Mouse (Mus musculus) embryonic fibroblast, embryonic 13.5 days (primary cell): ENCODE results near the gene Pde4dip. TPM values are rescaled to one million over a fixed set of nuclear protein-coding genes. Genes with fewer than 3 reads are reported as not detected.

ENCODE experiments used
- H3K27ac ChIP-seq: 2 replicates; pipeline ENCODE4 v1.5.1; 2012; ENCODE audit warnings: low read length, control low read depth, inconsistent platforms; ENCODE audit not compliant: insufficient read depth
- H3K4me1 ChIP-seq: 2 replicates; pipeline ENCODE4 v1.6.1; 2011; ENCODE audit warnings: low read length; ENCODE audit not compliant: control insufficient read depth, insufficient read depth
- H3K4me3 ChIP-seq: 2 replicates; pipeline ENCODE4 v1.5.1; 2011; ENCODE audit warnings: mild to moderate bottlenecking, control low read depth, low read length; ENCODE audit not compliant: insufficient read depth
- CTCF ChIP-seq: IDR thresholded peaks from 2 replicates; pipeline ENCODE4 v1.5.1; 2011; ENCODE audit warnings: mild to moderate bottlenecking, control low read depth, low read length, moderate library complexity, borderline replicate concordance; ENCODE audit not compliant: insufficient read depth
- POLR2A ChIP-seq: IDR thresholded peaks from 2 replicates; pipeline ENCODE4 v1.6.1; 2011; ENCODE audit warnings: low read depth, mild to moderate bottlenecking, control low read depth, low read length, moderate library complexity
- polyA plus RNA-seq: library from polyadenylated mRNA; stranded (reverse); fragments of >200 nt; gene quantifications from 2 replicates; pipeline ENCODE4 v1.2.4, GENCODE M21; 2011; ENCODE audit warnings: low read depth; ENCODE audit not compliant: missing spikeins, insufficient read length

The Pde4dip gene
- polyA plus RNA-seq, 1 experiment, result 43.1 TPM

GRCm38 (mm10) chr3:97930787-97931158, 42.3 kb upstream of the Pde4dip start:
- no peak for TF ChIP-seq POLR2A
- TF ChIP-seq CTCF, result no peak
- H3K4me1 ChIP-seq, result peaks cover 18% of the 10 kb centered on the region
- no peak overlapping the region for H3K4me3 ChIP-seq
- H3K27ac ChIP-seq, result no peak overlapping the region

- TF ChIP-seq CTCF (peak; percentile 30; the same call in 1 of the 2 replicates), POLR2A (no peak)
- H3K4me1 ChIP-seq, result peaks cover 18% of the 10 kb centered on the region
- H3K27ac ChIP-seq, result no peak overlapping the region
Measured at GRCm38 (mm10) chr3:97930141-97930786, 41.8 kb upstream of the Pde4dip start.

GRCm38 (mm10) chr3:97928968-97929858, 40.7 kb upstream of the Pde4dip start:
- Histone ChIP-seq H3K4me3 (no peak overlapping the region), H3K27ac (no peak overlapping the region), H3K4me1 (peaks cover 16% of the 10 kb centered on the region)
- no peak for TF ChIP-seq POLR2A
- no peak for TF ChIP-seq CTCF

More at GRCm38 (mm10) chr3:97930141-97930786, 41.8 kb upstream of the Pde4dip start:
- H3K4me3 ChIP-seq, result no peak overlapping the region

- H3K27ac ChIP-seq, result no peak overlapping the region
- no peak overlapping the region for H3K4me3 ChIP-seq
- H3K4me1 ChIP-seq, result peaks cover 8% of the 10 kb centered on the region
- TF ChIP-seq CTCF (no peak), POLR2A (no peak)
Measured at GRCm38 (mm10) chr3:97927322-97927721, 38.8 kb upstream of the Pde4dip start.

GRCm38 (mm10) chr3:97925246-97925645, 36.7 kb upstream of the Pde4dip start:
- no peak for TF ChIP-seq CTCF
- no peak for TF ChIP-seq POLR2A
- H3K27ac ChIP-seq, result no peak overlapping the region
- no peaks in the 10 kb centered on the region; the same call in 1 of the 2 replicates for H3K4me1 ChIP-seq
- H3K4me3 ChIP-seq, result no peak overlapping the region

GRCm38 (mm10) chr3:97918885-97919550, 30.5 kb upstream of the Pde4dip start:
- H3K4me3 ChIP-seq, result no peak overlapping the region
- H3K27ac ChIP-seq, result no peak overlapping the region
- no peaks in the 10 kb centered on the region for H3K4me1 ChIP-seq
- no peak for TF ChIP-seq POLR2A
- TF ChIP-seq CTCF, result no peak

GRCm38 (mm10) chr3:97915081-97915480, 26.6 kb upstream of the Pde4dip start:
- no peak for TF ChIP-seq CTCF
- no peak for TF ChIP-seq POLR2A
- Histone ChIP-seq H3K4me3 (no peak overlapping the region), H3K4me1 (no peaks in the 10 kb centered on the region), H3K27ac (no peak overlapping the region)

GRCm38 (mm10) chr3:97911093-97911492, 22.6 kb upstream of the Pde4dip start:
- no peaks in the 10 kb centered on the region for H3K4me1 ChIP-seq
- no peak overlapping the region for H3K4me3 ChIP-seq
- TF ChIP-seq CTCF, result no peak
- no peak for TF ChIP-seq POLR2A
- H3K27ac ChIP-seq, result no peak overlapping the region

GRCm38 (mm10) chr3:97909737-97910136, 21.2 kb upstream of the Pde4dip start:
- no peak for TF ChIP-seq CTCF
- no peak for TF ChIP-seq POLR2A
- no peak overlapping the region for H3K27ac ChIP-seq

GRCm38 (mm10) chr3:97901586-97901985, 13.1 kb upstream of the Pde4dip start:
- TF ChIP-seq CTCF (no peak), POLR2A (no peak)
- peaks cover 8% of the 10 kb centered on the region for H3K4me1 ChIP-seq
- H3K27ac ChIP-seq, result no peak overlapping the region
- H3K4me3 ChIP-seq, result peak overlapping the region; percentile 92

More at GRCm38 (mm10) chr3:97909737-97910136, 21.2 kb upstream of the Pde4dip start:
- no peak overlapping the region for H3K4me3 ChIP-seq
- H3K4me1 ChIP-seq, result no peaks in the 10 kb centered on the region
